Mouse (Mus musculus) left cerebral cortex, adult 2 months (tissue): ENCODE results near the gene Apobec4. TPM values are rescaled to one million over a fixed set of nuclear protein-coding genes. Genes with fewer than 3 reads are reported as not detected.

Experiments used
- DNase-seq, 2 experiments: peaks; one replicate each; pipeline ENCODE4 v3.0.0; 2021 to 2022; ENCODE audit warnings: low spot score in 2 of 2, mixed read lengths in 1 of 2; ENCODE audit errors: extremely low spot score in 1 of 2
- H3K27ac ChIP-seq: fragments of 200-600 bp; 2 replicates; pipeline ENCODE4 v1.8.1; 2022
- H3K4me3 ChIP-seq: fragments of 200-600 bp; 2 replicates; pipeline ENCODE4 v1.8.1; 2022
- CTCF ChIP-seq: fragments of 200-600 bp; IDR thresholded peaks from 2 replicates; pipeline ENCODE4 v1.8.1; 2022; ENCODE audit warnings: antibody characterized with exemption, mild to moderate bottlenecking, moderate library complexity
- intact Hi-C: fragments of 180-260 bp; cut with DNase I; formaldehyde crosslinking; loops from one replicate; pipeline ENCODE4 v1.15.1; 2025
- total RNA-seq, 2 experiments: library from RNA; stranded (reverse); gene quantifications; 2 replicates each; pipeline ENCODE4 v1.2.3; 2021

The Apobec4 gene
- total RNA-seq, 2 experiments from 2014 or later, result not detected

GRCm38 (mm10) chr1:152726095-152726494 is 24.3 kb upstream of the Apobec4 start:
- TF ChIP-seq CTCF, result no peak
- intact Hi-C loops, result no loop called here
- DNase-seq, result no peak
- H3K27ac ChIP-seq, result no peak overlapping the region
- no peak overlapping the region for H3K4me3 ChIP-seq

DNA sequence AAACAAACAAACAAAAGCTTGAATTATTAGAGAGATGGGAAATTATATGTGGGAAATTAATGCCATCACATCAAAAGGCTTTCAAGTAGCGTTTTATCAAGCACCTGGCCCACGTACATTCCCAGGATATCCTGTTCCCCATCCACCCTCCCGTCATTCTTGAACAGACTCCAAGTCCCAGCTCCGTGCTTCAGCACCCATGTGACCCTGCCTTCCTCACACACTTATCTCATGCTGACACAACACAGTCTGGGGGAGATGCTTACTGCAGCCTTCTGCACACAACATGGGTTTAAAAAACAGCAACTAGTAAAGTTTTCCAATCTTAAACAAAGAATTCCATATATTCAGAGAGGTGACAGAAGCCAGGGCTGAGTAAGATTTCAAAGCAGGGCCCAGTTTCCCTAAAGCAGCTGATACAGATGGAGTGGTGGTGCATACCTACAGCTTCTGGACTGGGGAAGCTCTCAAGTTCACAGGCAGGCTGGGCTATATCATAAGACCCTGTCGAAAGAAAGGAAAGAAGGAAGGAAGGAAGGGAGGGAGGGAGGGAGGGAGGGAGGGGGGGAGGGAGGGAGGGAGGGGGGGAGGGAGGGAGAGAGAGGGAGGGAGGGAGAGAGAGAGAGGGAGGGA is 22.6 kb upstream of the Apobec4 start:
- Histone ChIP-seq H3K27ac (no peak overlapping the region), H3K4me3 (no peak overlapping the region)
- intact Hi-C loops, result no loop called here
- TF ChIP-seq CTCF, result no peak
- DNase-seq, result no peak

DNA sequence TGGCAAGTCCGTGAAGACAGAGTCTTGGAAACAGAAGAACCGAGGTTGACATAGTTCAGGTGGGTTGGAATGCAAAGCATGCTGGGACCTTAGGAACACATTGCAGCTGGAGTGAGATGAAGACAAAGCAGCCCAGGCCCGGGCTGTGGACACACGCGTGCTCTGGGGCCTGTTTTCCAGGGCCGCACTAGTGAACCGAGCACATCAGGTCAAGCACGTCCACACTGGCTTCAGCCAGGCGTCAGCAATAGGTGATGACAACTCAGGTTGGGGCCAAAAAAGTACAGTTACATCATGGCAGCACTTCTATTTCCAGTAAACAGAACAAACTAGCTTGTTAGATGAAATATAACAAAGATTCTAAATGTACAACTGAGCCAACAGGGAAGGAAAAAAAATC is 11.6 kb upstream of the Apobec4 start:
- no peak for TF ChIP-seq CTCF
- intact Hi-C loops, result no loop called here
- Histone ChIP-seq H3K4me3 (no peak overlapping the region), H3K27ac (no peak overlapping the region)
- DNase-seq, result no peak

GRCm38 (mm10) chr1:152739374-152739773 is 11.0 kb upstream of the Apobec4 start:
- no peak overlapping the region for H3K27ac ChIP-seq
- DNase-seq, result no peak
- no peak for TF ChIP-seq CTCF
- intact Hi-C loops, result no loop called here
- no peak overlapping the region for H3K4me3 ChIP-seq

- DNase-seq, result no peak
- Histone ChIP-seq H3K4me3 (no peak overlapping the region), H3K27ac (no peak overlapping the region)
- intact Hi-C loops, result loop anchor here (10.0 kb wide), 2 partner anchors 118 to 918 kb away; no protein-coding TSS in a partner anchor
- no peak for TF ChIP-seq CTCF
These were observed 7.1 kb upstream of the Apobec4 start for GRCm38 (mm10) chr1:152743095-152743826.

DNA sequence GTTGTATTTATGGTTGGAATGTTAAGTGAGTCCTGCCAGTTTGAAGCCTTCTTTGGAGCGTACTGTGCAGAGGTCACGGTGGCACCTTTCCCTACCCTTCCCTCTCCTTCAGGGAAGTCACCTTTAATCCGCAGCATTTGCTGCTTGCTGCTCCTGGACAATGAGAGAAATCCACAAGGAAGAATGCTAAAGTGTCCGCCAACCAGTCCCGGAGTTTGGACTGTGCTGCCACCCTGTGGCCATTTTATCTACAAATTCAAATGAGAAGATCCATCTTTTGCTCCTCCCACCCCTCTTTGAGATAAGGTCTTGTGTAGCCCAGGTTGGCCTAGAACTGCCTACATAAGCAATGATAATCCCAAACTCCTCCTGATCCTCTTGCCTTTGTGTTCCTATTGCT is 3.9 kb upstream of the Apobec4 start:
- peak; percentile 84 for TF ChIP-seq CTCF
- intact Hi-C loops, result loop anchor here (1.0 to 10.0 kb wide), 3 partner anchors 122 to 922 kb away; no protein-coding TSS in a partner anchor
- Histone ChIP-seq H3K4me3 (no peak overlapping the region), H3K27ac (no peak overlapping the region)
- peak; percentile 78 to 84 for DNase-seq

GRCm38 (mm10) chr1:152749276-152749675 is 1.1 kb upstream of the Apobec4 start:
- DNase-seq, result no peak
- Histone ChIP-seq H3K27ac (no peak overlapping the region), H3K4me3 (no peak overlapping the region)
- TF ChIP-seq CTCF, result no peak
- intact Hi-C loops, result loop anchor here (10.0 kb wide), 2 partner anchors 124 to 924 kb away; no protein-coding TSS in a partner anchor

DNA sequence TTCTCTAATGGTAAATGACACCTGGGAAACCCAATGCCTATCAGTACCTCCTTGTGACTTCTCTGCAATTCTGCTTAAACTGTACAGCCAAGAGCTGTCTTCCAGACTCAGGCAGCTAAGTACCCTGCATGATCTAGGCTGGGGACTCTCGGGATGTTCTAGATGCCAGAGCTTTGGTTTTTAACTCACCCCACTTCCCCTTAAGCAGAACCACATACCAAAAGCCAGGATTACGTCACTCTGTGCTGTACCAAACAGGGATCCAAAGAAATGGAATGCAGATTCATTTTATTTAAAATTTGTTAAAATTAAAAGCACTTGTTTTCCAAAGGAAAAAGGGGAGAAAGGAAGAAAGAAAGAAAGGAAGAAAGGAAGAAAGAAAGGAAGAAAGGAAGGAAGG is 11.4 kb downstream of the Apobec4 start:
- no peak overlapping the region for H3K27ac ChIP-seq
- intact Hi-C loops, result no loop called here

GRCm38 (mm10) chr1:152766032-152766772 is 15.9 kb downstream of the Apobec4 start, which contains the start of the genes Rgl1 and Arpc5:
Rgl1 (minus strand) TSS chr1:152766351.
Arpc5 (plus strand) TSS chr1:152766542.
- peak; percentile 97 to 99 for DNase-seq
- Histone ChIP-seq H3K27ac (peak within 1 kb of the TSS; percentile 94), H3K4me3 (peak within 1 kb of the TSS; percentile 81)
- TF ChIP-seq CTCF, result no peak
- intact Hi-C loops, result loop anchor here (1.0 to 5.0 kb wide), 2 partner anchors 242 to 374 kb away; no protein-coding TSS in a partner anchor

More for the DNA sequence above, 11.4 kb downstream of the Apobec4 start:
- no peak for TF ChIP-seq CTCF
- H3K4me3 ChIP-seq, result no peak overlapping the region
- no peak for DNase-seq

DNA sequence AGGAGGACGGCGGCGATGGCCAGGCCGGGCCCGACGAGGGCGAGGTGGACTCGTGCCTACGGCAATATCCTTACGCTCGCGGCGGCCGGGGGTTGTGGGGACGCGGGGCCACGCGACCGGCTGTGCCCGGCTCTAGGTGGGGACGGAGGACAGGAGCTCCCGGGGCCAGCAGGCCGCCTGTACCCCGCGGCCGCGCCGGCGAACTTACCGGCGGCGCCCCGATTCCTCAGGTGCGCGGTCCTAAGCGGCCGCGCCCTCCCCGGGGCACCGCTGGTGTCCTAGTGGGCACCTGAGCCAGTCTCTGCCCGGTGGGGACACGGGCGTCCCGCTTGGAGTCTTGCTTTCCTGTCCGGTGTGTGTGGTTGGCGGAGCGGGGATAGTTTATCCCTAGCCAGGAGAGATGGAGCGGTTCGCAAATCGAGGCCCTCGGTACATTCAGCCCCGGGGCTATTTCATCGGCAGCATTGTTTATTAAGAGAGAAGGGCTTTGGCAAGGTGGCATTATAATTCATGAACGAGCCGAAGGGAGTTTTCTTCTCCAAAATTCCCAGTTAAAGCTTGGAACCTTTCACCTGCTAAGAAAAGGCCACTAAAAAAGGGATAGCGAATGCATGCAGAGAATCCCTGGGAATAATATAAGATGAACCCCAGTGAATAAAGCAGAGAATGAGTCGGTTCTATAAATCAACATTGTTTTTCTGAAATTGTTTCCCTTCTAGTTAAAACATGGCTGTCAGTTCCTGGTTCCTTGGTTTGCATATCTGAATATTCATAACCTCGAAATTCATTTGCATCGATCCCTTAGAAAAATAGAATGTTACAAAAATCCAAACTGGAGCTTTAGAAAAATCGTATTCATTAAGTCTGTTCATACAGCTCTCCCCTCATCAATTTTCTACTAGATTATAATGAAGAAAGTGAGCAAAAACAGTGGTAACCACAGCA is 16.7 kb downstream of the Apobec4 start:
- TF ChIP-seq CTCF, result no peak
- intact Hi-C loops, result loop anchor here (1.0 to 5.0 kb wide), 2 partner anchors 243 to 375 kb away; no protein-coding TSS in a partner anchor
- DNase-seq, result no peak
- Histone ChIP-seq H3K4me3 (peak overlapping the region; percentile 81), H3K27ac (peak overlapping the region; percentile 94)
